Mouse (Mus musculus) bone marrow macrophage, adult 2 months (primary cell): Measurements from ENCODE around the gene Ppm1j.

Experiments
- CTCF ChIP-seq: IDR thresholded peaks from 2 replicates; pipeline ENCODE4 v1.5.1; 2012; ENCODE audit warnings: low read depth, mild to moderate bottlenecking, low read length, moderate library complexity
- POLR2A ChIP-seq: IDR thresholded peaks from 2 replicates; pipeline ENCODE4 v1.6.1; 2012; ENCODE audit warnings: mild to moderate bottlenecking, low read depth, low read length, borderline replicate concordance

GRCm38 (mm10) chr3:104812254-104812653 lies 31.4 kb downstream of the Ppm1j start:
- TF ChIP-seq CTCF (no peak), POLR2A (no peak)
